In genomic region chr9:92309077-92309476, GRCm38 (mm10) we compare ENCODE assay signal across 38 mouse cellular contexts. TPM values are rescaled to one million over a fixed set of nuclear protein-coding genes. Genes with fewer than 3 reads are reported as not detected.
"Had no signal": no experiment of that assay in that cellular context is flagged by ENCODE, and none has a peak within 500 bp of the region (broad histone marks: within the 10 kb centered on the region; RNA-seq: fewer than 3 reads in every experiment).

Gene 1700057G04Rik, plus strand, starts transcription at chr9:92309377.

- H3K27ac ChIP-seq: left cerebral cortex, adult 2 months; limb, embryonic 10.5 days; limb, embryonic 12.5 days; limb, embryonic 13.5 days; limb, embryonic 15.5 days; liver, embryonic 12.5 days; liver, embryonic 13.5 days; liver, embryonic 14.5 days; liver, embryonic 15.5 days; lung, embryonic 15.5 days; macrophage; midbrain, embryonic 10.5 days; midbrain, embryonic 12.5 days; midbrain, embryonic 13.5 days; midbrain, embryonic 15.5 days had no signal

- H3K4me3 ChIP-seq: left cerebral cortex, adult 2 months; limb, embryonic 10.5 days; limb, embryonic 12.5 days; limb, embryonic 13.5 days; limb, embryonic 15.5 days; liver, embryonic 12.5 days; liver, embryonic 13.5 days; liver, embryonic 15.5 days; lung, embryonic 15.5 days; megakaryocyte, embryonic 14.5 days; midbrain, embryonic 10.5 days; midbrain, embryonic 12.5 days; midbrain, embryonic 13.5 days; midbrain, embryonic 15.5 days; myocyte had no signal

- H3K36me3 ChIP-seq: limb, embryonic 10.5 days; limb, embryonic 12.5 days; limb, embryonic 13.5 days; limb, embryonic 15.5 days; liver, embryonic 12.5 days; liver, embryonic 13.5 days; liver, embryonic 15.5 days; lung, embryonic 15.5 days; midbrain, embryonic 10.5 days; midbrain, embryonic 12.5 days; midbrain, embryonic 13.5 days; midbrain, embryonic 15.5 days had no signal

- H3K27me3 ChIP-seq: limb, embryonic 12.5 days; limb, embryonic 13.5 days; limb, embryonic 15.5 days; liver, embryonic 12.5 days; liver, embryonic 13.5 days; liver, embryonic 15.5 days; lung, embryonic 15.5 days; megakaryocyte, embryonic 14.5 days; midbrain, embryonic 12.5 days; midbrain, embryonic 13.5 days; midbrain, embryonic 15.5 days had no signal

- DNase-seq: left cerebral cortex, postnatal 4 days; liver; liver, embryonic 13.5 days; liver, postnatal 0 days; lung, adult 18-20 months; lung, adult 2 months; lung, embryonic 14.5 days; lung, postnatal 10 days; lung, postnatal 14 days; lung, postnatal 36 days; lung, postnatal 4 days; midbrain, embryonic 14.5 days had no signal

- H3K4me1 ChIP-seq: limb, embryonic 10.5 days; limb, embryonic 12.5 days; limb, embryonic 13.5 days; limb, embryonic 15.5 days; liver, embryonic 12.5 days; liver, embryonic 13.5 days; liver, embryonic 15.5 days; lung, embryonic 15.5 days; midbrain, embryonic 10.5 days; midbrain, embryonic 12.5 days; midbrain, embryonic 13.5 days; midbrain, embryonic 15.5 days had no signal

RNA-seq across cellular contexts. Expression of gene 1700057G04Rik, which starts in this region (rescaled TPM):
- polyA plus RNA-seq: limb, embryonic 10.5 days; limb, embryonic 11.5 days; limb, embryonic 12.5 days; limb, embryonic 13.5 days; limb, embryonic 14.5 days; limb, embryonic 15.5 days; liver, adult 2 months; liver, embryonic 11.5 days; liver, embryonic 12.5 days; liver, embryonic 13.5 days; liver, embryonic 14.5 days; liver, embryonic 15.5 days; liver, embryonic 16.5 days; liver, postnatal 0 days; lung, adult 2 months; lung, embryonic 14.5 days; lung, embryonic 15.5 days; lung, embryonic 16.5 days; lung, postnatal 0 days; macrophage; midbrain, embryonic 10.5 days; midbrain, embryonic 11.5 days; midbrain, embryonic 12.5 days; midbrain, embryonic 13.5 days; midbrain, embryonic 14.5 days; midbrain, embryonic 15.5 days; midbrain, embryonic 16.5 days; midbrain, postnatal 0 days had no signal
